Mouse (Mus musculus): Measurements from ENCODE around the gene Gabbr2.

Gabbr2 gene

GRCm38 (mm10) chr4:46623007-46623406 is 368.7 kb downstream of the Gabbr2 start:
- intact Hi-C loops (cut with DNase I), result no loop called here

GRCm38 (mm10) chr4:46620946-46621345 is 370.7 kb downstream of the Gabbr2 start:
- intact Hi-C loops (cut with DNase I), result no loop called here

GRCm38 (mm10) chr4:46620330-46620729 is 371.3 kb downstream of the Gabbr2 start:
- intact Hi-C loops (cut with DNase I), result no loop called here

GRCm38 (mm10) chr4:46618196-46618817 is 373.4 kb downstream of the Gabbr2 start:
- intact Hi-C loops (cut with DNase I), result no loop called here

- intact Hi-C loops (cut with DNase I), result no loop called here
Measured at GRCm38 (mm10) chr4:46617408-46617807, 374.3 kb downstream of the Gabbr2 start.

GRCm38 (mm10) chr4:46614641-46615040 is 377.0 kb downstream of the Gabbr2 start:
- intact Hi-C loops (cut with DNase I), result no loop called here

GRCm38 (mm10) chr4:46613618-46614017 is 378.1 kb downstream of the Gabbr2 start:
- intact Hi-C loops (cut with DNase I), result no loop called here
